Mouse (Mus musculus) heart, embryonic 13.5 days (tissue): ENCODE measurements around the gene Gins2. TPM values are rescaled to one million over a fixed set of nuclear protein-coding genes. Genes with fewer than 3 reads are reported as not detected.

Source experiments
- ATAC-seq: fragments of 200-750 bp; cut with Nextera tagmentation; 2 replicates; pipeline ENCODE4 v1.8.0; 2017; ENCODE audit warnings: moderate TSS enrichment; ENCODE audit not compliant: insufficient number of reproducible peaks, low FRiP score, low TSS enrichment; ENCODE audit errors: extremely low read depth
- H3K27ac ChIP-seq: fragments of 300-500 bp; sonication (generic); replicated peaks from 2 replicates; pipeline ENCODE4 v1.5.1; 2015; ENCODE audit warnings: moderate library complexity, mild to moderate bottlenecking, inconsistent platforms
- H3K27me3 ChIP-seq: fragments of 300-500 bp; sonication (generic); replicated peaks from 2 replicates; pipeline ENCODE4 v1.6.1; 2015; ENCODE audit warnings: mild to moderate bottlenecking, inconsistent platforms
- H3K36me3 ChIP-seq: fragments of 300-500 bp; sonication (generic); 2 replicates; pipeline ENCODE4 v1.6.1; 2015; ENCODE audit warnings: mild to moderate bottlenecking, inconsistent platforms
- H3K4me1 ChIP-seq: fragments of 300-500 bp; sonication (generic); 2 replicates; pipeline ENCODE4 v1.6.1; 2015; ENCODE audit warnings: inconsistent platforms
- H3K4me2 ChIP-seq: fragments of 300-500 bp; sonication (generic); 2 replicates; pipeline ENCODE4 v1.6.1; 2015; ENCODE audit warnings: inconsistent platforms, mild to moderate bottlenecking, moderate library complexity
- H3K4me3 ChIP-seq: fragments of 300-500 bp; sonication (generic); 2 replicates; pipeline ENCODE4 v1.5.1; 2015; ENCODE audit warnings: moderate library complexity, mild to moderate bottlenecking, inconsistent platforms
- H3K9ac ChIP-seq: fragments of 300-500 bp; sonication (generic); 2 replicates; pipeline ENCODE4 v1.6.1; 2015; ENCODE audit warnings: inconsistent platforms, mild to moderate bottlenecking, moderate library complexity
- H3K9me3 ChIP-seq: fragments of 300-500 bp; sonication (generic); 2 replicates; pipeline ENCODE4 v1.6.1; 2016; ENCODE audit warnings: inconsistent platforms
- WGBS: fragments of 180-500 bp; shearing (Covaris S2); methylation state at CpG from one replicate; pipeline ENCODE4 v1.1.7; 2015; ENCODE audit warnings: mixed read lengths; 5-methylcytosine and 5-hydroxymethylcytosine counted together
- polyA plus RNA-seq: library from polyadenylated mRNA; unstranded; fragments of >200 nt; fragmentation: Nextera tagmentation; extraction: Ambion mirVana; gene quantifications from 2 replicates; pipeline ENCODE4 v1.2.1, GENCODE M21; 2015

Gins2 gene
- polyA plus RNA-seq, 1 experiment from 2014 or later = 79.8 TPM

DNA sequence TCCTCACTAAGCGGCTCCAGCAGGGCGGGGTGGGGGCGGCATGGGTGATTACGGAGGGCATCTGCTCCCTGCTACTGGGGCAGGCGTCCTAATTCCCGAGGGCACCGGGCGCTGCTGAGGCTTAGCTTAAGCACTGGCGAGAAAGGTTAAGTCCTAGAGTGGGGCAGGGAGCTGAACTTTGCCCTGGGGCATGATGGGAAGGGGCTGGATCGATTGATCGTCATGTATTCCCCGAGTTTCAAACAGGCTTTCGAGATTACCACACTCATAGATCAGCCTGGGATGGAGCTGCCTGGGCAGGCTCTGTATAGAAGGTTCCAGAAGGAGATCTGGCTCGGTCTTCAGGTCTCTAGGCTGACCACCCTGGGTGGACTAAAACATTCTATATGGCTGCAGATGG is 33.1 kb upstream of the Gins2 start:
- Histone ChIP-seq H3K4me2 (peak overlapping the region; percentile 31; the same call in 1 of the 2 replicates), H3K36me3 (no peaks in the 10 kb centered on the region), H3K9ac (peak overlapping the region; percentile 50; the same call in 1 of the 2 replicates), H3K27me3 (no peaks in the 10 kb centered on the region), H3K27ac (0 out of 2 replicates have a peak overlapping the region, but pooled peaks have one; percentile 24), H3K4me3 (no peak overlapping the region), H3K9me3 (no peaks in the 10 kb centered on the region), H3K4me1 (peaks cover 36% of the 10 kb centered on the region)
- WGBS = 52% methylated on average over 14 of the region's 14 CpGs
- ATAC-seq = no peak

DNA sequence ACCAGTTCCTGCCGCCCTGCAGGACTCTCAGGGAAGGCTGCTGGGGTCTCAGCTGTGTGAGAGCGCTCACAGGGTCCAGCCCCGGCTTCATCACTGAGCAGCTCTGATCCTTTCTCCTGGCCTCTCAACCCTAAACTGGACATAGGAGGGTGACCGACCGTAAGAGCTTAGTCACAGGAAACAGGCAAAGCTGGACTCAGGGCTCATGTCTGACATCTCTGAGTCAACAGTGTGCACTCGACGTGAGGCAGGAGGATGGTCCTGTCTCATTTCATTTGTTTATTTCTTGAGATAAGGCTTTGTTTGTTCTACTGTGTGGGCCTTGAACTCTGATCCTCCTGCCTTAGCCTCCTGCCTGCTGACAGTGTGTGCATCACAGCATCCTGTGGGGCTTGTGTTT is 31.3 kb upstream of the Gins2 start:
- Histone ChIP-seq H3K27me3 (no peaks in the 10 kb centered on the region), H3K4me3 (no peak overlapping the region), H3K4me2 (no peak overlapping the region), H3K27ac (no peak overlapping the region), H3K9ac (no peak overlapping the region; the same call in 1 of the 2 replicates), H3K36me3 (no peaks in the 10 kb centered on the region), H3K9me3 (no peaks in the 10 kb centered on the region), H3K4me1 (peaks cover 44% of the 10 kb centered on the region)
- no peak for ATAC-seq
- 45% methylated on average over 7 of the region's 7 CpGs for WGBS

DNA sequence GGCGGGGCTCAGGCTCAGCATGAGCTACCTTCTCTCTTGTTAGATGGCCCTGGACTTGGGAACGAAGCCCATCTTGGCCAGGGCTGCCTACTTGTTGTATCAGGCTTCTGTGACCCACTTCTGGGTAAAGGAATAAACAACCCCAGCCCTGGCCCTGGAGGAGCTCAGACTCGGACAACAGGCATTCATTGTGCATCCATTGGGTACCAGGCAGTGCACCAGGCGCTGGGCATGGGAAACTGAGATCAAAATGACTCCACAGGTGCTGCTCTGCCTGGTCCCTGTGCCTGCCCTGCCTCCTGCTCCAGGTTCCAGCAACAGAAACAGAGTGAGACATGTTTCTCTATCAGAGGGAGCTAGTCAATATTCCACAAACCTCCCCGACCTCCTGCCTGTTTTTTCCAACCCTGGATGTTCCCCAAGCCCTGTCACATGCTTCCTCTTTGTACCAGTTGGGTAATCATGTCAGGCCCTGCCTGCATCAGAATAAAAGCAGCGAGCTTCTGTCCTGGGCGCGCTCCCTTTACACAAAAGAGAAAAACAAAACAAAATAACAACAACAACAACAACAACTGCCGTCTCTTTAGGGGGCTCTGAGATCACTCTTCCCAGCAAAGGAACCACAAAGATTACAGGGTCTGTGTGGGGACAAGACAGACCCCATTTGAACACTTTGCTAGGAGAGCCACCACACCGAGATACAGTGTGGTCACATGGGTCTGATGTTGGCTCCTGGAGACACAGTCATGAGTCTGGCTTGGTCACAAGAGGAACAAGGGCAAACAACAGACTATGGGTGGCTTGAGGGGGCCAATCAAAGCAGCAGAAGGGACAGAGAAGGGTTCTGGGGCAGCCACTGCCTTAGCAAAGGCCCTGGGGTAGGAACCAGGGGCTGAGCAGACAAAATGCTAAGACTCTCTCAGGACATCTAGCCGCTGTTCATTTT is 30.4 kb upstream of the Gins2 start:
- no peak for ATAC-seq

DNA sequence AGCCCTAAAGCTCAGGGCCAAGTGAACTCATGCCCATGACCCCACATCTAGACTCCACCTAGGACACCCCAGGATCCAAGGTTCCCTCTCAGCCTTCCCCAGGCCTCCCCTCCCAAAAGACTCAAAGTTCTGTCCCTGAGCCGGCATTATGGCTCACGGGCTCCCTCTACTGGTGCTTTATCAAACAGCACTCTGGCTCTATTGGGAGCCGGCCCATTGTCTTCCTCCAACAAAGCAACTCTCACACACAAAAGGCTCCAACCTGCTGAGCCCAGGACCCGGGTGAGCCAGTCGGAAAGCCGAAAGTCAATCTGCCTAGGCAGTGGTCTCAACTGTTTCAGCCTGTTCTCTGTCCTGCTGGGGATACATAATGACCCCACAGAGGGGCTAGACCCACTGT is 29.0 kb upstream of the Gins2 start:
- Histone ChIP-seq H3K9ac (peak overlapping the region; percentile 21; the same call in 1 of the 2 replicates), H3K36me3 (no peaks in the 10 kb centered on the region), H3K27me3 (0 out of 2 replicates have a peak, but pooled peaks cover 3% of the 10 kb centered on the region), H3K27ac (no peak overlapping the region), H3K4me3 (no peak overlapping the region), H3K9me3 (no peaks in the 10 kb centered on the region), H3K4me1 (peaks cover 35% of the 10 kb centered on the region), H3K4me2 (no peak overlapping the region)
- WGBS = under 1% methylated on average over 6 of the region's 6 CpGs
- ATAC-seq = no peak

More for the DNA sequence above, 30.4 kb upstream of the Gins2 start:
- H3K9ac ChIP-seq = peak overlapping the region; percentile 47
- H3K4me2 ChIP-seq = no peak overlapping the region
- H3K27ac ChIP-seq = no peak overlapping the region
- no peaks in the 10 kb centered on the region for H3K9me3 ChIP-seq
- H3K4me3 ChIP-seq = no peak overlapping the region
- no peaks in the 10 kb centered on the region for H3K27me3 ChIP-seq
- H3K4me1 ChIP-seq = peaks cover 44% of the 10 kb centered on the region
- no peaks in the 10 kb centered on the region for H3K36me3 ChIP-seq
- 73% methylated on average over 11 of the region's 11 CpGs for WGBS

DNA sequence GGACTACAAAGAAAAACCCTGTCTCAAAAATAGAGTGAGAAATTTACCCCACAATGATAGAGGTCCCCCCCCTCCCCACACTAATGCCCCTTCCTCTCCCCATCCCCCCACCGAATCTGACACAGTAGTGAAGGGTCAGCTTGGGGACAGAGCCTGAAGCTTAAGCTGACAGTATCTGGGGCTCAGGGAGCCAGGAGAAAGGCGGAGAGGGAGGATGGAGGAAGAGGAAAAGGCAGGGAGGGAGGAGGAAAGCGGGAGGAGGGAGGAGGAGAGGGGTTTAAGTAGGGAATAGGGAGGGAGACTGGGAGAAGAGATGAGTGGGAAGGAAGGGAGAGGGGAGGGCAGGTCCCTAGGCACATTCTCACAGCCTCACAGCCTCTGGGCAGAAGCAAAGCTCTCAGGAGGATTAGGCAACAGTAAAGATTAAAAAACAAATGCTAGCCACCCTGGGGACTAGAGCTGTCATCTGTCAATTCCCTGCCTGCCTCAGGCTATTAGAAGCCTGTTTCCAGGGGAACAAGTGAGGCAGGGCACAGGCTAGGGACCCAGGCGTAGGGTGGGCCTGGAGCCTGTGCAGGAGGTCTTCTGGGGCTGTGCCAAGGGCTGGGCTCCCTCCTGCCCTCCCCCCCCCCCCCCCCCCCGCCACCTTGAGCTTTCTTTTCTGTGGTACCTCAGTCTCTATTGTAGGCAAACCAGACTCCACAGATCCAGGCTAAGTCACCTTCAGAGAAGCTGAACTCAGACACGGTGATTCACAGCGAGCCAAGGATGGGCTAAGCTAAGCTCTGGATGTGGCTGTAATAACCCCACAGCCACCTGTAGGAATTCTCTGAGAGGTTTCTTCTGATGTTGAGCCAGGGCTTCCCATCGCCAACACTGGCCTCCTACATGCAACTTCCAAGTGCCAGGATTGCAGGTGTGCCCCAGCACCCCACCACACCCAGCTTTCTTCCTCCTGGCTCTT is 27.8 kb upstream of the Gins2 start:
- no peak for ATAC-seq
- Histone ChIP-seq H3K4me2 (no peak overlapping the region), H3K27ac (no peak overlapping the region; the same call in 1 of the 2 replicates), H3K4me1 (peaks cover 31% of the 10 kb centered on the region), H3K36me3 (no peaks in the 10 kb centered on the region), H3K9ac (peak overlapping the region; percentile 50), H3K9me3 (no peaks in the 10 kb centered on the region), H3K4me3 (no peak overlapping the region), H3K27me3 (0 out of 2 replicates have a peak, but pooled peaks cover 3% of the 10 kb centered on the region)
- 40% methylated on average over 7 of the region's 8 CpGs for WGBS

DNA sequence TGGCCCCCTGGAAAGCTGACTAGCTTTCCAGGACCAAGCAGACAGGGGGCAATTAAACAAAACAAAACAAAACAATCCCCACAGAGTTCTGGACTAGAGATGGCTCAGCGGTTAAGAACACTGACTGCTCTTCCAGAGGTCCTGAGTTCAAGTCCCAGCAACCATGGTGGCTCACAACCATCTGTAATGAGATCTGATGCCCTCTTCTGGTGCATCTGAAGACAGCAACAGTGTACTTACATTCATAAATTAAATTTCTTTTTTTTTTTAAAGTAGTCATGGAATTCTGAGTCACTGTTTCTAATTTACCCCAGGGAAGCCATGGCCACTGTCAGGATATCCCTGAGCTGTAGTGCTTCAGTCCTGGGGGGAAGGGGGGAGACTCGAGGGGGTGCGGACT is 25.4 kb upstream of the Gins2 start:
- no peaks in the 10 kb centered on the region for H3K9me3 ChIP-seq
- H3K27me3 ChIP-seq = peaks cover 7% of the 10 kb centered on the region; the same call in 1 of the 2 replicates
- ATAC-seq = no peak
- no peak overlapping the region for H3K4me3 ChIP-seq
- peaks cover 14% of the 10 kb centered on the region for H3K4me1 ChIP-seq
- 78% methylated on average over 3 of the region's 3 CpGs for WGBS
- no peak overlapping the region for H3K4me2 ChIP-seq
- no peak overlapping the region for H3K9ac ChIP-seq
- no peak overlapping the region for H3K27ac ChIP-seq
- H3K36me3 ChIP-seq = no peaks in the 10 kb centered on the region

DNA sequence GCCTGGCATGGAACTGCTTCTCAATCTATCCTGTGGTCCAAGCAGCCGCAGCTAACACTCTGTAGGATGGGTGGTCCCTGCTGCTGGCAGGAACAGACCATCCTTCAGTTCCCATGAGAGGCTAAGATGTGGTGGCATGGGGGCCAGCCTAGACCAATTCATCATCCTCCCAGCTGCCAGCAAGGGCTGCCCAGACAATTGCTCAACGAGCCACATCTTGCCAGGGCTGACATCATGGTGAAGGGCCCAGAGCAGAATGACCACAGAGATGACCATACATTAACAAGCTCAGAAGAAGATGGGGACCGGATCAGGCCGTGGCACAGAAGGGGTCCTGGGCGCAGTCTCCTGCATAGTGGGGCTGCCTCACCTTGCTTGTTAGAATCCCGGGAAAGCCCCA is 21.7 kb upstream of the Gins2 start:
- ATAC-seq = no peak
- no peaks in the 10 kb centered on the region for H3K9me3 ChIP-seq
- H3K27ac ChIP-seq = no peak overlapping the region
- H3K4me1 ChIP-seq = peaks cover 3% of the 10 kb centered on the region
- peaks cover 8% of the 10 kb centered on the region; the same call in 1 of the 2 replicates for H3K27me3 ChIP-seq
- H3K36me3 ChIP-seq = no peaks in the 10 kb centered on the region
- 79% methylated on average over 6 of the region's 6 CpGs for WGBS
- H3K9ac ChIP-seq = no peak overlapping the region
- H3K4me2 ChIP-seq = no peak overlapping the region
- no peak overlapping the region for H3K4me3 ChIP-seq

DNA sequence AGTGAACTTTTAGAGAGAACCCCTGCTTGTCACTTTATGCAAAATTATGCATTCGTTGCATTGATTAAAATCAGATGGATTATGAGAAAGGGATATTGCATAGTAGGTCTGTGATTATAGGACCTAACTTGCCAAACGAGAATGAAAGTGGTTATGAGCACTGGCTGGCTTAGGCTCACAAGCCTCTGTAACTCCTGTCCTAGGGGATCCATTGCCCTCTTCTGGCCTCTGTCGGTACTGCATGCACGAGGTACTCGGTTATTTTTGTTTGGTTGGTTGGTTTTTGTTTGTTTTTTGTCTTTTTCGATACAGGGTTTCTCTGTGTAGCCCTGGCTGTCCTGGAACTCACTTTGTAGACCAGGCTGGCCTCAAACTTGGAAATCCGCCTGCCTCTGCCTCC is 18.8 kb upstream of the Gins2 start:
- Histone ChIP-seq H3K4me1 (peaks cover 3% of the 10 kb centered on the region; the same call in 1 of the 2 replicates), H3K27ac (no peak overlapping the region), H3K27me3 (peaks cover 5% of the 10 kb centered on the region; the same call in 1 of the 2 replicates), H3K9ac (no peak overlapping the region), H3K4me2 (peak overlapping the region; percentile 34), H3K4me3 (no peak overlapping the region), H3K36me3 (no peaks in the 10 kb centered on the region), H3K9me3 (no peaks in the 10 kb centered on the region)
- 14% methylated on average over 7 of the region's 7 CpGs for WGBS
- ATAC-seq = no peak

DNA sequence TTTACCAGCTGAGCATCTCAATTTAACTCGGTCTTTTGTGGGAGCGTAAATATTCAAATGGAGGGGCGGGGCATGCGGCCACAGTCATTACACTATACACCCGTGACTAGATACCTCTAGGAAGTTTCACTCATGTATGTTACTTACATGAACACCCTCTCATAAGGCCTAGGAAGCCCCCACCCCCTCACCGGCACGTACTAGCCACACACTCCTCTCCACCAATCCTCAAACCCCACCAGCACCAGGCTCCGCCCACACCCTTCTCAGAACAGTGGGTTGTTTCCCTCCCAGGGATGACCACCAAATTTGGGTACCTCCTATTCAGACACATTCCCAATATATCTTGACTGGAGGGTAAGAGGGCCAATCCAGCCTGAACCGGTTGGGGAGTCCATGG is 18.4 kb upstream of the Gins2 start:
- Histone ChIP-seq H3K4me3 (no peak overlapping the region), H3K4me2 (peak overlapping the region; percentile 34; the same call in 1 of the 2 replicates), H3K27me3 (peaks cover 5% of the 10 kb centered on the region; the same call in 1 of the 2 replicates), H3K36me3 (no peaks in the 10 kb centered on the region), H3K9me3 (no peaks in the 10 kb centered on the region), H3K27ac (no peak overlapping the region), H3K4me1 (peaks cover 3% of the 10 kb centered on the region; the same call in 1 of the 2 replicates), H3K9ac (no peak overlapping the region)
- no peak for ATAC-seq
- 71% methylated on average over 9 of the region's 9 CpGs for WGBS

DNA sequence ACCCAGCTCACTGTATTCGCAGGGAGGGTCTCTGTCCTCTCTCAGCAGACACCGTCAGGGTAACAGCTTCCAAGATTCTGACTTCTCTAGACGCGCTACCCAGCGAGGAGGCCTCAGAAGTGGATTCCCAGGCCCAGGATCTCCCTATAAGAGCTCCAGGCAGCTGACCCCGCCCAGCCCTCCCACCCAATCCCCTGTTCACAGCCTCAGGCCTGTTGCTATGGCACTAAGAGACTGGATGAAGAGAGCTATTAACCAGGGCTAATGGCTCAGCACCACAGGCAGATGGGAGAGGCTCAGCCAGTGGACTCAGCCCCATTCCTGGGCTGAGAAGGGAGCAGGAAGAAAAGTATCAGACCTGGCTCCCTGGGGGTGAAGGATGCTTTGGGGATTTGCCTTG is 13.6 kb upstream of the Gins2 start:
- 37% methylated on average over 6 of the region's 6 CpGs for WGBS

DNA sequence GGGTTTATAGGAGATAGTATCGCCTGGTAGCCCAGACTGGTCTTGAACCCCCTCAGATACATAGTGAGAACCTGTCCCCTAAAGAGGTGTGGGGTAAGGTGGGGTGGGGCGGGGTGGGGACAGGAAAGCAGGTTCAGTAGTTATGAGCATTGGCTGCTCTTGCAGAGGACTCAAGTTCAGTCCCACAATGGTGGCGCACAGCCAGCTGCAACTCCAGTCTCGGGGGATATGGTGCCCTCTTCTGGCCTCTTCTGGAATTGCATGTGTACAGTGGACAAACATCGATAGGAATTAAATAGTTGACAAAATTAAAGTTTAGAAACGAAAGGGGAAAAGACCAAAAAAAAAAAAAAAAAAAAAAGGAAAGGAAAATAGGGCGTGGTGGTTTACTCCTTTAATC is 10.4 kb upstream of the Gins2 start:
- H3K4me3 ChIP-seq = no peak overlapping the region
- H3K27ac ChIP-seq = no peak overlapping the region
- H3K4me2 ChIP-seq = no peak overlapping the region
- H3K27me3 ChIP-seq = peaks cover 12% of the 10 kb centered on the region; the same call in 1 of the 2 replicates
- no peak for ATAC-seq
- peaks cover 8% of the 10 kb centered on the region for H3K4me1 ChIP-seq
- H3K9ac ChIP-seq = no peak overlapping the region
- no peaks in the 10 kb centered on the region for H3K36me3 ChIP-seq
- no peaks in the 10 kb centered on the region for H3K9me3 ChIP-seq
- 47% methylated on average over 7 of the region's 7 CpGs for WGBS

More for the DNA sequence above, 13.6 kb upstream of the Gins2 start:
- ATAC-seq = no peak
- no peaks in the 10 kb centered on the region for H3K9me3 ChIP-seq
- H3K36me3 ChIP-seq = no peaks in the 10 kb centered on the region
- peaks cover 10% of the 10 kb centered on the region for H3K4me1 ChIP-seq
- no peak overlapping the region for H3K4me2 ChIP-seq
- peaks cover 12% of the 10 kb centered on the region; the same call in 1 of the 2 replicates for H3K27me3 ChIP-seq
- no peak overlapping the region for H3K4me3 ChIP-seq
- H3K27ac ChIP-seq = no peak overlapping the region
- H3K9ac ChIP-seq = no peak overlapping the region
